Mouse (Mus musculus) kidney, postnatal 36 days (tissue): ENCODE data around the gene Naa10.

Experiments used
- DNase-seq, 2 experiments: peaks; one replicate each; pipeline ENCODE4 v3.0.0; 2021 to 2022; ENCODE audit warnings: mixed read lengths in 2 of 2

Gene Naa10

GRCm38 (mm10) chrX:73921823-73922549, at the start of gene Naa10, which contains the start of gene Arhgap4:
Naa10 (minus strand) TSS chrX:73921944.
Arhgap4 (minus strand) TSS chrX:73921870.
- peak; percentile 90 to 94 for DNase-seq

- no peak for DNase-seq
Observed at GRCm38 (mm10) chrX:73970781-73971180, 49.0 kb upstream of the Naa10 start.

GRCm38 (mm10) chrX:73969729-73970128, 48.0 kb upstream of the Naa10 start:
- DNase-seq, result no peak

GRCm38 (mm10) chrX:73969167-73969566, 47.4 kb upstream of the Naa10 start:
- no peak for DNase-seq

- DNase-seq, result peak; percentile 91
Observed at GRCm38 (mm10) chrX:73967177-73968075, 45.7 kb upstream of the Naa10 start.

GRCm38 (mm10) chrX:73966248-73967176, 44.8 kb upstream of the Naa10 start, which contains the start of gene Hcfc1:
Hcfc1 (minus strand) TSS chrX:73966357.
- DNase-seq, result peak; percentile 92 to 93

GRCm38 (mm10) chrX:73965307-73965706, 43.6 kb upstream of the Naa10 start:
- peak; percentile 48 to 68 for DNase-seq

GRCm38 (mm10) chrX:73964363-73964762, 42.6 kb upstream of the Naa10 start:
- DNase-seq, result peak in 1 of 2 experiments; percentile 36

- no peak for DNase-seq
Observed at GRCm38 (mm10) chrX:73954988-73955387, 33.2 kb upstream of the Naa10 start.

- no peak for DNase-seq
Observed at GRCm38 (mm10) chrX:73952603-73953002, 30.9 kb upstream of the Naa10 start.

- peak in 1 of 2 experiments; percentile 4 for DNase-seq
Observed at GRCm38 (mm10) chrX:73949341-73949740, 27.6 kb upstream of the Naa10 start.

GRCm38 (mm10) chrX:73948647-73949046, 26.9 kb upstream of the Naa10 start:
- peak; percentile 56 to 64 for DNase-seq

- DNase-seq, result no peak
Observed at GRCm38 (mm10) chrX:73946896-73947295, 25.2 kb upstream of the Naa10 start.

GRCm38 (mm10) chrX:73942294-73942693, 20.6 kb upstream of the Naa10 start:
- no peak for DNase-seq

GRCm38 (mm10) chrX:73941860-73942259, 20.1 kb upstream of the Naa10 start:
- no peak for DNase-seq

GRCm38 (mm10) chrX:73931871-73932270, 10.1 kb upstream of the Naa10 start:
- DNase-seq, result no peak

- DNase-seq, result peak; percentile 86 to 88
Observed at GRCm38 (mm10) chrX:73930402-73931062, 8.8 kb upstream of the Naa10 start, which contains the start of gene Renbp. Renbp (minus strand) TSS chrX:73930850.

- no peak for DNase-seq
Observed at GRCm38 (mm10) chrX:73922550-73922882, 772 bp upstream of the Naa10 start.

- no peak for DNase-seq
Observed at GRCm38 (mm10) chrX:73921285-73921822, 390 bp downstream of the Naa10 start.

- DNase-seq, result no peak
Observed at GRCm38 (mm10) chrX:73918631-73919030, 3.1 kb downstream of the Naa10 start.

- no peak for DNase-seq
Observed at GRCm38 (mm10) chrX:73916945-73917344, 4.8 kb downstream of the Naa10 start.
